Mouse (Mus musculus) cerebellum, postnatal 25 days (tissue): ENCODE data around the gene Ccdc51.
A peak's percentile ranks its signal among the peaks of the same experiment; 100 is the strongest.

Experiments
- DNase-seq, 2 experiments: peaks; one replicate each; pipeline ENCODE4 v3.0.0; 2021; ENCODE audit warnings: mixed read lengths in 2 of 2

Ccdc51 gene

GRCm38 (mm10) chr9:109097291-109097690 is 15.0 kb downstream of the Ccdc51 start:
- DNase-seq, result no peak

DNA sequence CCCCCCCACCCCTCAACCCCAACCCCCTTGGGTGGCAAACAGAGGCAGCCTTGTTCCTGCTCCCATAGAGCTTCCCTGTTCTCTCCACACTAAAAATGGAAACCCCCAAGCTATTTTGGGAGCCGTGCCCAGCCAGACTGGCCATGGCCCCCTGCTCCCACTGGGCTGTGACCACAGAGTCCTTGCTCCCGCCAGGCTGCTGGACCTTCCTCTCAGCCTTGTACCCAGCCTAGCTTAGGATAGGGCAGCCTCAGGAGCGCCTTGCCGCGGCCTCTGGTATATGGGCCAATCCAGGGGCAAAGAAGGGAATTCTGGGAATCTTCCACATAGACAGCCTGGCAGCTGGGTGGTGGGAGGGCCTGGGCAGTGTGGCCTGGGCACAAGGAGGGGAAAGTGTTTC is 15.5 kb downstream of the Ccdc51 start:
- peak; percentile 22 to 54 for DNase-seq

DNA sequence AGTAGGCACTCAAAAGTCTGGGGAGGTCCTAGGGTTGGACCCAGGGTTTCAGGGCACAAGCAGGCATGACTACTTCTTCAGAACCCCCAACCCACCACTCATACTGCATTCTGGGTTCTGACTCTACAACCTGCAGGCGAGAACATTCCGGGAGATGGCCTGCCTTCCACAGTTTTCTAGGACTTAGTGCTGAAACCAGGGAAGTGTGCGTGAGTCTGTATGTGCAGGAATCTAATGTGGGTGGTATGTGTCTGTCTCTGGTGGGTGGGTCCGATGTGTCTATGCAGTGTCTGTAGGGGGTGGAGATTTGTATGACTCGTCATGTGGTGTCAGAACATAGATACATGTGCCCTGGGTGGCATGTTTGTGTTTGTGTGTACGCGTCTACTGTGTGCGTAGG is 16.1 kb downstream of the Ccdc51 start:
- DNase-seq, result no peak

DNA sequence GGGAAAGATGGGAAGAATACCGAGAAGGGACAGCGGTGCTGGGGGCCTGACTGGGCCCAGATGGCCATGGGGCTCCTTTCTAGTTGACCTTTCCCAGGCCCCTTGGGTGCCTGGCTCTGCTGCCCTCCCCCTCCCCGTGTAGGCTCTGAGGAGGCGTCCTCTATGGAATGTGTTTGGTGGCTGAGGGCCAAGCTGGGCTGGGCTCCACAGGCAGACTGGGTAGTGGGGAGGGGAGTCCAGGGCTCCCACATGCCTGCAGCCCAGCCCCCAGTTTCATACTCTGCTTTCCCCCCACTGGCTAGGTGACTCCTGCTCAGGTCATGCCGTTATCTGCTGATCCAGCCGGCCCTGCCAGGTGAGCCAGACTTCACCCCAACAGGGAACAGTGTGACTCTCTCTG is 16.7 kb downstream of the Ccdc51 start:
- peak in 1 of 2 experiments; percentile 45 for DNase-seq

DNA sequence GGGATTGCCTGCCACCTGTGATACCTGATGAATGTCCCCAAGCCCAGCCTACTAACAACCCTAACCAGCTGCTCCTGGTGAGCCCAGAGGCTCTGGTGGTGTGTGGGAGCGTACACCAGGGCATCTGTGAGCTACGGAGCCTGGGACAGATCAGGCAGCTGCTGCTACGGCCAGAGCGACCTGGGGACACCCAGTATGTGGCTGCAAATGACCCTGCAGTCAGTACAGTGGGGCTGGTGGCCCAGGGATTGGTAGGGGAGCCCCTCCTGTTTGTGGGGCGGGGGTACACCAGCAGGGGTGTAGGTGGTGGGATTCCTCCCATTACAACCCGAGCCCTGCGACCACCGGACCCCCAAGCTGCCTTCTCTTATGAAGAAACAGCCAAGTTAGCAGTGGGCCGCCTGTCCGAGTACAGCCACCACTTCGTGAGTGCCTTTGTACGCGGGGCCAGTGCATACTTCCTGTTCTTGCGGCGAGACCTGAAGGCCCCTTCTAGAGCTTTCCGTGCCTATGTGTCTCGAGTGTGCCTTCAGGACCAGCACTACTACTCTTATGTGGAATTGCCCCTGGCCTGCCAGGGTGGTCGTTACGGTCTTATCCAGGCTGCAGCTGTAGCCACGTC is 18.1 kb downstream of the Ccdc51 start:
- DNase-seq, result no peak

DNA sequence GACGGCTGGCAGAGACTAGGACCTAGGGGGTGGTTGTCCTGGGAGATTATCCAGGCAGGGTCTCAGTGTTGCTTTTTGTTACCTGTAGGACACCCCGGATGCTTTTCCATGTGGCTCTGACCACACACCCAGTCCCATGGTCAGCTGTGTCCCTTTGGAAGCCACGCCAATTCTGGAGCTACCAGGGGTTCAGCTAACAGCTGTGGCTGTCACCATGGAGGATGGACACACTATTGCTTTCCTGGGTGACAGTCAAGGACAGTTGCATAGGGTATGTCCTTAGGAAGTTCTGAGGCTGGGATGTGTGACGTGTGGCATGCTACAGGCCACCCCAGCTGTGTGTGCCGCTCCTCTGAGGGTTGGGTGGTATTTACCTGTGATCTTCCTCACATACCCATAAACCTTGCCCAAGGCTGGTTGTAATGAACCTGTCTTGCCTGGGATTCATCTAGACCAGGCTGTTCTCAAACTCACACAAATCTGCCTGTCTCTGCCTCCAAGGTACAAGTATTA is 19.7 kb downstream of the Ccdc51 start:
- DNase-seq, result no peak

- no peak for DNase-seq
These were observed 20.2 kb downstream of the Ccdc51 start for GRCm38 (mm10) chr9:109102541-109102940.

GRCm38 (mm10) chr9:109103250-109103649 is 21.0 kb downstream of the Ccdc51 start:
- no peak for DNase-seq

DNA sequence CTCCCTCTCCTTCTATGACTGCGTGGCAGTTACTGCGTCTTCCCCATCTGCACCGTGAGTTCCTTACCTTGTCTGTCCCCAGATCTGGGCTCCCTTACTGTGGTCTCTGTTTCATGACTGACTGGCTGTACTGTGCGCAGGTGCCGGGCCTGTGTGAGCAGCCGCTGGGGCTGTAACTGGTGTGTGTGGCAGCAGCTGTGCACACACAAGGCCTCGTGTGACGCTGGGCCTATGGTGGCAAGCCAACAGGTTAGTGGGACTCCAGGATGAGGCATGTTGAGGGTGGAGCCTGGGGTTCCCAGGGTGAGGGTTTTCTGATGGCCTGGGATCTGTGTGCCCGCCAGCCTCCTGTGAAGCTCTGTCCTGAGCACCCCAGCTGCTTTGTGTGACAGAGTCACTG is 21.8 kb downstream of the Ccdc51 start:
- DNase-seq, result no peak

DNA sequence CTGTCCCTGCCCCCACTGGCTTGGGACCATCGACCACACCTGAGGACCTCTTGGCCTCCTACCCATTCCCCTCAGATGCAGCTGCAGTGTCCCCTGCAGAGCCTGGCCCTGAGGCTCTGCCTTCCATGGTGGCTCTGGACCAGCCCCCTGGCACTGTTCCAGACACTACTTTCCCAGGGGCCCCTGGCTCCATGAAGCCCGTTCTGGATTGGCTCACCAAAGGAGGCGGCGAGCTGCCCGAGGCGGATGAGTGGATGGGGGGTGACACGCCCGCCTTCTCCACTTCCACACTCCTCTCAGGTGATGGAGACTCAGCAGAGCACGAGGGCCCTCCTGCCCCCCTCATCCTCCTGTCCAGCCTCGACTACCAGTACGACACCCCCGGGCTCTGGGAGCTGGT is 22.7 kb downstream of the Ccdc51 start:
- peak in 1 of 2 experiments; percentile 38 for DNase-seq

GRCm38 (mm10) chr9:109105648-109106047 is 23.4 kb downstream of the Ccdc51 start:
- DNase-seq, result no peak

DNA sequence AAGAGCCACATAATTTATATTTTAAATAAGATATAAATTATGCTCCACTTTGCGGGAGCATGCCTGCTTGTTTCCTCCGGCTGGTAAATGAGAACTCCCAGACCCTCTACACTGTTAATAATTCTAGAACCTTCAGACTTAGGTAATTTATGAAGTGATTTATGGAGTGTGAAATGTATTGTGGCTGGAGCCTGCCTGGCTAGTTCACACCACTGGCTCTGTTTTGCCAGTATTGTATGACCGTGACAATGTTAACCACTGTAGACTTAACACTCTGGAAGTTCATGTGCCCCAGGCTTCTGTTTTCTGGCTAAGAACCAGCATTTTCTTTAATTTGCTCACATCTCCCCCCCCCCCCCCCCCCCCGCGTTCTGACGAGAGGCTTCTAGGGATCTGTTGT is 25.0 kb downstream of the Ccdc51 start:
- no peak for DNase-seq

GRCm38 (mm10) chr9:109110240-109110639 is 27.9 kb downstream of the Ccdc51 start:
- no peak for DNase-seq

DNA sequence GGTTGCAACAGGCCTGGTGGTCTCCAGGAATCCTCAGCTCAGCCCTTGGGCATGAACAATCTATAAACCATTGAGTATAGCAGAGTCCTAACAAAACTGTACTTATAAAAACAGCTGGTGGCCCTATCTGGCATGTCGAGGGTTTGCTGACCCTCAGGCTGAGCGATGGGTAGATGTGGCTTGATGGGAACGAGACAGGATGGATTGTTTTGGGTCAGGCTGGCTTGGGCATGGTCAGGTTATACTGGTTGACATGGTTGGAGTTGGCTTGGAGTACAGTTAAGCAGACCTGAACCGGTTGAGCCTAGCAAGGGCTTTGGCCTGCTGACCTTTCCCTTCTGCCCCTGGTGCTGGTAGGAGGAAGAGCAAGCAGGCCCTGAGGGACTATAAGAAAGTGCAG is 28.8 kb downstream of the Ccdc51 start:
- DNase-seq, result no peak

GRCm38 (mm10) chr9:109111591-109111990 is 29.3 kb downstream of the Ccdc51 start:
- DNase-seq, result no peak

DNA sequence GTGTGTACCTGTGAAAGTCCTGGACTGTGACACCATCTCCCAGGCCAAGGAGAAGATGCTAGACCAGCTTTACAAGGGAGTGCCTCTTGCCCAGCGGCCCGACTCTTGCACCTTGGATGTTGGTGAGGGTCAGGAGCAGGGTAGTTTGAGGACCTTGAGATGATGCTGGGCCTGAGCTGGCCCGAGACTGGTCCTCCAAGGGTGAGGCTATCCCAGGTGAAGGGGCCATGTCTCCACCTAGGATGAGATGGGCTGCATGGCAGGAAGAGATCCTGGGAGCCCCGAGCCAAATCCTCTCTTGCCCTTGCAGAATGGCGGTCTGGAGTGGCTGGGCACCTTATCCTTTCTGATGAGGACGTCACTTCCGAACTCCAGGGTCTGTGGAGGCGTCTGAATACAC is 31.0 kb downstream of the Ccdc51 start:
- no peak for DNase-seq

DNA sequence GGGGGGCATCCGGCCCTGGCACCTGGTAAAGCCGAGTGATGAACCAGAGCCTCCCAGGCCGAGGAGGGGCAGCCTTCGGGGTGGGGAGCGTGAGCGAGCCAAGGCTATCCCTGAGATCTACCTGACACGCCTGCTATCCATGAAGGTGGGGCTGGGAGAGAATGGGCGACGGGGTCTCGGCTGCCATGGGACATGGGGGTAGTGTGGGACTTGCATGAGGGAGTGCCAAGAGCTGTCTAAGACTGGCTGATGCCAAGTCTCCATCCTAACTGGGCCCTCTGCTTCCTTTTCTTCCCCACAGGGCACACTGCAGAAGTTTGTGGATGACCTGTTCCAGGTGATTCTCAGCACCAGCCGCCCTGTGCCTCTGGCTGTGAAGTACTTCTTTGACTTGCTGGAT is 32.0 kb downstream of the Ccdc51 start:
- DNase-seq, result no peak

DNA sequence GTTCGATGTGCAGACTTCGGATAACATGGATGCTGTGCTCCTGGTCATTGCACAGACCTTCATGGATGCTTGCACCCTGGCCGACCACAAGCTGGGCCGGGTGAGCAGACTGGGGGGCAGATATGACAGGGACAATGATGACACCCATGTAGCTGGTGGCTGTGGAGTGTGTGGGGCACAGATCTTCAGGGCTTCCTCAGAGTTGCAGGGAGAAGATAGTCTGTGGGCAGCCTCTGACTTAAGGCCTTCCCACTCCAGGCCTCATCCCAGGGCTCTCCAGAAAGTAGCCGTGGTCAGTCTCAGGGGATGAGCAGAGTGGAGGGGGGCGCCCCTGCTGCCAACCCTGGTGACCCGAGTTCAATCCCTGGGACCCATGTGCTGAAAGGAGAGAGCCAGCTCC is 32.6 kb downstream of the Ccdc51 start:
- no peak for DNase-seq

GRCm38 (mm10) chr9:109116205-109116604 is 33.9 kb downstream of the Ccdc51 start:
- no peak for DNase-seq

DNA sequence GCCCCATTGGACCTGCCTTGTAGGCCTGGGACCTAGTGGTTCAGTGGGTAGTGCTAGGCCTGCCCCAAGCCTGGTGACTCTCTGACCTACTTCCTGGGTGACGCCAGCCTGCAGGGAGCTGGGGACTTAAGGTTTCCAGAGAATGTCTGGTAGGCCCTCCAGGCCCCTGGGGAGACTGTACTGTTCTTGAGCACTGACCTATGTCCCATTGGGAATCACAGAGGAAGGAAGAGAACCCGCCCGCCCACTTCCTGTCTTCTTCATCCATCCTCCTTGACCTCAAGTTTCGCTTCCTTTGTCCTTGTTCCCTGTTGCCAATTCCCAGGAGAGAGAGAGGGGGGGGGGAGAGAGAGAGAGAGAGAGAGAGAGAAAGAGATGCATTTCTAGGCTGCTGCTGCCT is 35.8 kb downstream of the Ccdc51 start:
- peak in 1 of 2 experiments; percentile 3 for DNase-seq

DNA sequence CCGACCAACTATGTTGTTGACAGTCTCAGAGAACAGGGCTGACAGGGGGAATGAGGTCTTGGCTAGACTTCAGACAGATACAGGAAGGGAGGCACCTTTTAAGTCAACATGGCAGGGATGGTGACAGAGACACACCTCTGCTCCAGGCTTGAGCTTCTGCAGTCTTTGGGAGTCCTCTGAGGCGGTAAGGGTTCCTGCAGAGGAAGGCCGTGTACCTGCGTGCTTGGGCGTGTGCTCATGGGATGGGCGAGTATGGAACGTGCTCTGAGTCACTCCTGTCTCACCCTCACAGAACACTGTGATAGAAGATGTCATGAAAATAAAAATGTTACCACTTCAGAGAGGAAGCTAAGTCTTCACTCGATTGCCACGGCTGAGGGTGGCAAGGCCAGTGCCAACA is 37.3 kb downstream of the Ccdc51 start:
- no peak for DNase-seq

DNA sequence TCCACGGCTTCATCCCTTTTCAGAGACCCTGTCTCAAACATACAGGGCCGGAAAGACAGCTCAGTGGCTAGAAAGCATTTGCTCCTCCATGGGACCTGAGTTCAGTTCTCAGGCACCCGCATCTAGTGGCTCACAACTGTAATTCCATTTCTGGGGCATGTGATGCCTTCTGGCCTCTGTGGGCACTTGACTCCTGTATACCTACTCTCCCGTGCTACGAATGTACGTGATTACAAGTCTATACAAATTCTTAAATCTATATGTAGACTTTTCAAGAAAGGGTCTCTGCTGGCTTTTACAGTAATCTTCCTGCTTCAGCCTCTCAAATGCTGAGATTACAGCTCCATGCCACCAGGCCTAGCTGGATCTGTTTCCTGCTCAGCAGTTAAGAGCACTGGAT is 38.7 kb downstream of the Ccdc51 start:
- DNase-seq, result no peak

DNA sequence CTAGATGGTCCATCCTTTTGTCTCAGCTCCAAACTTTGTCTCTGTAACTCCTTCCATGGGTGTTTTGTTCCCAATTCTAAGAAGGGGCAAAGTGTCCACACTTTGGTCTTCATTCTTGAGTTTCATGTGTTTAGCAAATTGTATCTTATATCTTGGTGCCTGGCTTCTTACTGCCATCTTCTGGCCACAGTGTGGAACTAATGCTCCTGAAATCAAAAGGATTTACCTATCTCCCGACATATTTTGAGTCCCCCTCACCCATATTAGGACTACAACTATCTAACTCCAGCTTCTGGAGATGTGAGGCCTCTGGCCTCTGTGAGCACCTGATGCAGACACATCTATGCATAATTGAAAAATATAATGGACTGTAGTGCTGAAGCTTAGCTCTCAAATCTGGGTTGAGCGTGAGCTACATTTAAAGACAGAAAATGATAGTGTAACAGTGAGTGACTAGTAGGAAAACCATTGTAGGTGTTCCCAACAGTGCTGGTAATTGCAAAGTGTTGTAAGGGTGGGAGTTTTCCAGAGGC is 40.3 kb downstream of the Ccdc51 start:
- DNase-seq, result peak in 1 of 2 experiments; percentile 57

DNA sequence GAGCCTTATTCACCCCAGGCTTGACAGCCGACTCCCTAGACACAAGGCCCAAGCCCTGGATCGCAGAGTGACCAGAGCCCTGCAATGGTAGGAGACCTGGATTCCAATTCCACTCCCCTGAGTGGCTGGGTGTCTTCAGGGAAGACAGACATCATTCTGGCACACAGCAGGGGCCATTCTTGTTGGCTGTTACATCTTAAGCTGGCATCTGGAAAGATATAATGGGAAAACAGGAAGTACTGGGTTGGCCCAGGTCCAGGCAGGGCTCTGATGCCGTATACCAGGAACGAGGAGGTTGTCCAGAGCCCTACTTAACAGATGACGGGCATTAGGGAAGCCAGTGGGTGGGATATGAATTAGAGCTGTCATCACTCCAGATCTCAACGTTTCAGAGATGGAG is 41.0 kb downstream of the Ccdc51 start:
- no peak for DNase-seq

DNA sequence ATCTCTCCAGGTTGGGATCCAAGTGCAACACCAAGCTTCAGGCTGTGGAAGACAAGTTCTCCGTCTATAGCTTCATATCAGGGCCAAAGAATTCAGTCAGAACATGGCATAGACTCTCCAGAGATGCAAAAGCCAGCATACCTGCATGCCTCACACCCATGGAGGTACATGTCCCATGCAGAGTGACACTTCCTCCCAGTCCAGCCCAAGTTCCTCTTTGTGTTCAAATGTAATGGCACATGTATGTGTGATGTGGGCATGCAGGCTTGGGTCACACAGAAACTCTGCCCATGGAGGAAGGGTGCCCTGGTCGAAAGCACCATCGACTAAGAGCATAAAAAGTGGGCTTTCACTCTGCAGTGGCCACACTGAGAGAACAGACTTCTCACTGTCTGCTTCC is 41.9 kb downstream of the Ccdc51 start:
- DNase-seq, result no peak
